Mouse (Mus musculus) liver, embryonic 18 days (tissue): ENCODE measurements around the gene Cacna1f. TPM values are rescaled to one million over a fixed set of nuclear protein-coding genes. Genes with fewer than 3 reads are reported as not detected.

Source experiments
- polyA plus RNA-seq: library from polyadenylated mRNA; depleted of rRNA; stranded (reverse); fragments of >200 nt; gene quantifications from 2 replicates; pipeline ENCODE4 v1.2.3, GENCODE M21; 2012; rRNA removed

Gene Cacna1f
- 0.05 and 0.06 TPM in 2 replicates for polyA plus RNA-seq

DNA sequence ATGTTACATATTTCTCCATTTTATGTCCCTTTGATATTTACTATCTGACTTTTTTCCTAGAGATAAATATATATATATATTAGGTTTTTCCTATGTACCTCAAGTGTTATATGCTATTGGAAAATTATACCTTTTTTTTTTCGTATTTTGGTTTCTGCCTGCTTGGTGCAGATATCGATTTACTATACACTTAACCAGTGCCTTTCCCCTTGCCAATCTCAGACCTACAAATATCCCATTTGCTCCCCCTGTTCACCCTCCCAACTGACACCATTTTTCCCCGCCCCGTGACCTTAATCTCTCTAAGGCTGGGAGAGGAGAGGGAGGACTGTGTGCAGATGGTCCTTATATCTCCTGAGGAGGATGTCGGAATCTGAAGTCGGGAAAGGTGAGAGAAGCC lies at the start of gene Cacna1f:
Gene Cacna1f, plus strand, starts transcription at position 301 of the 400 bp plus-strand sequence.

DNA sequence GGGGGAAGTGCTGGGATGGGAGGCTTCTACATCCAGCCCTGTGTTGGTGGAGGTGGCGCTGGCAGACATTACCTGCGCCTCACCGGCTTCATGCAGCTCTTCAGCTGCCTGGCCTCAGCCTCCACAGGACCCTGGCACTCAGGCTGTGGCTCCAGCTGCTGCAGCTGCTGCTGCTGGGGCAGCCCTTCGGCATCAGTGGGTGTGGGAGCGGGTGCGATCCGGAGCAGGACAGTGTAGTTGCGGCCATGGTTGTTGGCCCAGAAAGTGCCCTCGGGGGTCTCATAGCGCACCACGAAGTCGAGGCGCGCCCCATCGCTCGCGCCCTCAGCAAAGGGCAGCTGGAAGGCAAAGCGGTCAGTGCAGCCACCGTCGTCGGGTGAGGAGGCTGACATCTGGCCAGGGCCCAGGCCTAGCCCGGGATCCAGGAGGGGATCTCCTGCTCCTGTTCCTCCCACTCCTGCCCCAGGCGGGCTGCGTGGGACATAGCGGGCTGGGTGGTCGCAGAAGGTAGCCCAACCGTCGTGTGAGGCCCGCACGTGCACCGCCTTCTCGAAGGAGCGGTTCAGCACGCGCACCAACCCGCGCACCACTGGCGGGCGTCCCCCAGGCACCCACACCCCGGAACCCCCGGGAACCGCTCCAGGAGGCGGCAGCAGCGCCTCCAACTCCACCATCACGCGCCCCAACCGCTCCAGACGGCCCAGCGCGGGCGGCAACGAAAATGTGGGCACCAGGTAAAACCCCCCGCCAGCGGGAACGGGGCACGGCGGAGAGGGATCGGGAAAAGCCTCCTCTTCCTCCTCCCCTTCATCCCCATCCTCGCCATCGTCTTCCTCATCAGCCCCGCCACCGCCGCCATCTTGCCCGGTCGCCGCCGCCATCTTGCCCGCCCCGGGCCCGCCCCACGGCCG lies 33.5 kb upstream of the Cacna1f start, which contains the start of gene Foxp3:
Gene Foxp3, plus strand, starts transcription at position 469 of the 911 bp plus-strand sequence.

DNA sequence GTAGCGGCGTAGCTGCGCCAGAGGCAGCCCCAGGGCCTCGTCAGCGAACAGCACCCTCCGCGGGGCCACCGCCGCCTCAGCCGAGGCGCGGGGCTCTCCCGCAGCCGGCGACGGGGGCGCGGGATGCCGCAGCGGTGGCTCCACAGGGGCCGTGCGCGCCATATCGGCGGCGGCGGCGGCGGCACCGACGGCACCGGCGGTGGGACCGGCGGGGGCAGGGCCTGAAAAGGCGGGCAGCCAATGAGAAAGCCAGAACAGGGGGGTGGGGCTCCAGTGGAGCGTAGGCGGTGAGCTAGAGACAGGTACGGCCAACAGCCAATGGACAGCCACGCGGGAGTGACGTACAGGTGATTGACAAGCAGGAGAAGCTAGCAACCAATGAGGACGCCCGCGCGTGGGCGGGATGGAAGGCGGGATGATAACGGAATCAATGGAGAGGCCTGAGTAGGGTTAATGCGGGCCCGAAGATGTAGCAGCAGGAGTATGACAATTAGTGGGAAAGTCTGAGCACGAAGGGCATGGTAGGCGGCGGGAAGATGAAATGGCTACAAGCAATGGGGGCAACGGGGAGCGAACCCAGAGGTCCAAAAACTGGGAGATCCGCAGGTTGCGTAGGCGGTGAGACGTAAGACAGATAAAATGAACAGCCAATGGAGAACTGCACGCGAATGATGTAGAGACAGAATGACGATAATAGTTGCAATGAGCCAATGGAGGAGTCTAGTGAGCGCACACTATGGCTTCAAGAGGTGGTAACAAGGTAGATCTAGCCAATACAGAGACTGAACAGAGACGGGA lies 32.6 kb upstream of the Cacna1f start, which contains the start of gene Ppp1r3f:
Gene Ppp1r3f, minus strand, starts transcription at position 197 of the 798 bp plus-strand sequence.

DNA sequence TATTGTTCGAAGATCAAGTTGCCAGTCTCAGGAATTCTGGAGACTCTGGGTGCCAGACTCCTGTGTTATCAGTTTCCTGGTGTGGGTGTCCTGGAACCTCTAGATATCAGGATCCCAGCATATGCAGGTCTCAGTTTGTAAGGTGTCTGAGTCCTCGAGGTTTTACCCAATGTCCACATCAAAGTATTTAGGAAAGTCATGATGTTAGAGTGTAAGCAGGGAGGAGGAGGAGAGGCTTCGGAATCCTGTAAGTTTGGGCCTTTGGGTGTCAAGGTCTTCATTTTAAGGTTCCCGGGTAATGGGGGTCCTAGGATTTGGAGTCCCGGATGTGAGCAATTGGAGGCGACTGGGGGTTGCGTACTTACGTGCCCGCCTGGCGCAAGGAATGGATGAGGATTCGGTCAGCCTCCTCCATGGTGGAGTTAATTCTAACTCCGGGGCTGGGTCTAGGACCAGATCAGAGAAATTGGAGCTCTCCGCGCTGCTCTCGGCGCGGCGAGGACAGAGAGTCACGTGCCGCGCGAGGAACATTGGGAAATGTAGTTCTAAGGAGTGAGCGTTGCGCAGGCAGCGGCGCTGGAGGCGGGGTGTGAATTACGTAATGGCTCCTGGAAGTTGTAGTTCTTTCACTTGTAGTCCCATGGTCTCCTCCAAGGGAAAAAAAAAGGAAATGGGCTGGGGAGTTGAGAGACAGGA lies 1.9 kb upstream of the Cacna1f start, which contains the start of gene Ccdc22:
Gene Ccdc22, minus strand, starts transcription at position 639 of the 696 bp plus-strand sequence.

DNA sequence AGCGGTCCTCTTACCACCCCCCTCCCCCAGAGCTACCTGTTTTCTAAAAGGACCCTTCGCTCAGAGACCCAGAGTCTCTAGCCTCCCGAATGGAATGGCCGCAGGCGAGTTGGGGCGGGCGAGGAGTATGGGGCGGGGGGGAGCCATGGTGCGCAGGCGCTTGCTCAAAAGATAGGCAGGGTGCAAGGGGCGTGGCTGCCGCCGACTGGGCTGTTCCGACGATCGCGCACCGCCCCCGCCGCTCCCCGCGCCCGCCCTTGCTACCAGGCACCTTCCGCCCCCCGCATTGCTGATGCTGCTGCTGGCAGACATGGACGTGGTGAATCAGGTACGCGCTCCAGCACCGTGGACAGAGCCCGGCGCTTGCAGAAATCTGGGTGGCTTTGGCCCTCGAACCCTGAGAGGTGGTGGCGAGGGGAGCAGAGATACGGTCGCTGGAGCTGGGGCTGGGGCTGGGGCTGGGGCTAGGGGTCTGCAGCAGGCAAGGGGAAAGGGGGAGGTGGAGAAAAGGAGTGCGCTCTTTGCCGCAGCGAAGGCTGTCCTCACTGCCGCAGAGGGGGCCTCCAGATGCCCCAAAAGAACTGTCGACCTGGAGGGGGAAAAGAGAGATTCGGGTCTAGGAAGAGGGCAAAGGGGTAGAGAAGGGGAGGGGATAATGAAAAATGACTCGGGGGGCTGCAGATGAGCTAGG lies 31.7 kb downstream of the Cacna1f start, which contains the start of gene Syp:
Gene Syp, plus strand, starts transcription at position 71 of the 691 bp plus-strand sequence.

DNA sequence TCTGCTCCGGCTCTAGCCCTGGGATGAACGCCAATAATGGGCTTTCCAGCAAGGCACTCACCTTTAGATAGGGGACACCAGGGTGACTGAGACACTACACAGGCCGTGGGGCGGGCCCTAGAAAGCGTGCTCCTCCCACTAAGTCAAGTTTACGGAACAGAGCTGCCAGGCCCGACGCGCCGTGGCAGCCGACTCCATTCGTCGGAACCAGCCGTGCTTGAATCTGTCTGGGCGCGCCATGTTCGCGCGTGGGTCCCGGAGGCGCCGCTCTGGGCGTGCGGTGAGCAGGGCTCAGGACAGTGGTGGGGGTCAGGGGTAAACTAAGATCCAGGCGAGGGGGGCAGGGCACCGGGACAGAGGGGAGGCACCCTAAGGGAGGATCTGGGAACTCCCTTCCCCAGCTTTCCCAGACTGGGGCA lies 50.3 kb downstream of the Cacna1f start, which contains the start of gene Prickle3:
Gene Prickle3, plus strand, starts transcription at position 40 of the 419 bp plus-strand sequence.

DNA sequence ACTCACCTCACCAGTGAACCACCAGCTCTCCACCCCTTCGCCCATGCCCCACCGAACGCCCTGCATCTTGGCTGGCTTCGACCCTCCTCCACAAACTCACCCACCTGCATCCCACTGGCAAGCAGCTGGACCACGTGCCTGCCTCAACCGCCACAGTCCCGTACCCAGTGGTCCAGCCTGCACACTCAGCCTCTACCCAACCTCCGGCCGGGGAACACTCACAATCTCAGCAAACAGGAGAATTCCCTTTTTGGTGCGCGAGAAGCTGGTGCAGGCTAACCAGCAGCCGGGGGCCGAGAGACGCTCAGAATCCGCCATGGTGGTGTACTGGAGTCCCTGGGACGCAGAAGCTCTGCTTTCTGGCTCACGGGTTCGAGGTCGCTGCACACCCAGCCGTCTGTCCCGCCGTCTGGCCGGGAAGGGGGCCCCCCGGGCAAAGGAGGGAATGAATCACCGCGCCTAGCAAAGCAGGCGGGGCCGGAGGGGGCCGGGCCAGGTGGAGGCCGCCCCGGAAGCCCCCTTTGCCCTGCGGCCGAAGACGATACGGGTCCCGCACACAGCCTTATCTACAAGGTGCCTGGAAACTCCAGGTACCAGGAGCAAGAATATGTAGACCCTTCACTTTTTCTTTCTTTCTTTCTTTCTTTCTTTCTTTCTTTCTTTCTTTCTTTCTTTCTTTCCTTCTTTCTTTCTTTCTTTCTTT lies 64.2 kb downstream of the Cacna1f start, which contains the start of gene Plp2:
Gene Plp2, minus strand, starts transcription at position 470 of the 703 bp plus-strand sequence.

DNA sequence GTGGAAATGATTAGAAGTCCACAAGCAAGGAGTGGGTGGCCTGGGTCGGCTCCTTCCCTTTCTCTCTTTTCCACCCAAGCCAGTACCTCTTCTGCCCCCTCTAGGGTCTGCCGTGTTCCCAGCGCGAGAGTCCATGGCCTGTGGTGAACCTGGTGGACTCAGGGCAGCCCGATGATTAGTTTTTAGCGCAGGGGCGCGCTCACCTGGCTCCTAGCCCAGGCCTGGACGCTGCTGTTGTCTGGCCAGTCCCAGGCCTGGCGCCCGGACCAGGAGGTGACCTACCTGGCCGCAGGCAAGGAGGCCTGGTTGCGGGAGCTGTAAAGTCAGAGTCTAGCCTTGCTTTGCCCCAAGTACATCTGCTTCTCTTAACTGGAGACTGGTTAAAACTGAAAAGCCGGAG lies 74.0 kb downstream of the Cacna1f start, which contains the start of gene Magix:
Gene Magix, minus strand, starts transcription at position 388 of the 400 bp plus-strand sequence.

Other genes with a start within 250 kb of the Cacna1f start
- 0.16 and 0.20 TPM in 2 replicates for gene Usp27x, start 231.3 kb upstream of the Cacna1f start, polyA plus RNA-seq
- gene Foxp3, start 33.4 kb upstream of the Cacna1f start, polyA plus RNA-seq = not detected in 2 replicates
- 0.46 and 0.56 TPM in 2 replicates for gene Ppp1r3f, start 32.8 kb upstream of the Cacna1f start, polyA plus RNA-seq
- 6.9 and 7.6 TPM in 2 replicates for gene Ccdc22, start 1.6 kb upstream of the Cacna1f start, polyA plus RNA-seq
- 0.23 and 0.28 TPM in 2 replicates for gene Syp, start 31.4 kb downstream of the Cacna1f start, polyA plus RNA-seq
- gene Prickle3, start 50.2 kb downstream of the Cacna1f start, polyA plus RNA-seq = 2.9 and 3.9 TPM in 2 replicates
- gene Plp2, start 64.3 kb downstream of the Cacna1f start, polyA plus RNA-seq = 37.9 and 40.3 TPM in 2 replicates
- gene Magix, start 74.2 kb downstream of the Cacna1f start, polyA plus RNA-seq = 0.44 and 0.87 TPM in 2 replicates
- gene Gpkow, start 90.0 kb downstream of the Cacna1f start, polyA plus RNA-seq = 6.4 and 6.9 TPM in 2 replicates
- 19.9 and 21.9 TPM in 2 replicates for gene Wdr45, start 107.2 kb downstream of the Cacna1f start, polyA plus RNA-seq
- gene Gm45208, start 115.2 kb downstream of the Cacna1f start, polyA plus RNA-seq = 0.05 TPM in 1 of 2 replicates, not detected in the other
- 3.3 and 4.0 TPM in 2 replicates for gene Praf2, start 121.4 kb downstream of the Cacna1f start, polyA plus RNA-seq
- 2.8 and 3.8 TPM in 2 replicates for gene Ccdc120, start 143.8 kb downstream of the Cacna1f start, polyA plus RNA-seq
- 5.0 and 5.3 TPM in 2 replicates for gene Tfe3, start 155.5 kb downstream of the Cacna1f start, polyA plus RNA-seq
- 24.9 and 29.9 TPM in 2 replicates for gene Gripap1, start 182.7 kb downstream of the Cacna1f start, polyA plus RNA-seq
- 0.28 and 0.29 TPM in 2 replicates for gene Kcnd1, start 215.2 kb downstream of the Cacna1f start, polyA plus RNA-seq
- 24.6 and 26.4 TPM in 2 replicates for gene Otud5, start 234.3 kb downstream of the Cacna1f start, polyA plus RNA-seq